Mouse (Mus musculus) urinary bladder, postnatal 36 days (tissue): ENCODE measurements at regions not wholly inside any gene's neighbourhood (a gene's known extent, or its start where the extent isn't known, plus 50 kb on each side); places are given as distances from the start of the nearest gene placed in this dataset.

Source experiments
- DNase-seq, 2 experiments: peaks; one replicate each; pipeline ENCODE4 v3.0.0; 2022; ENCODE audit warnings: low spot score in 2 of 2, mixed read lengths in 1 of 2

DNA sequence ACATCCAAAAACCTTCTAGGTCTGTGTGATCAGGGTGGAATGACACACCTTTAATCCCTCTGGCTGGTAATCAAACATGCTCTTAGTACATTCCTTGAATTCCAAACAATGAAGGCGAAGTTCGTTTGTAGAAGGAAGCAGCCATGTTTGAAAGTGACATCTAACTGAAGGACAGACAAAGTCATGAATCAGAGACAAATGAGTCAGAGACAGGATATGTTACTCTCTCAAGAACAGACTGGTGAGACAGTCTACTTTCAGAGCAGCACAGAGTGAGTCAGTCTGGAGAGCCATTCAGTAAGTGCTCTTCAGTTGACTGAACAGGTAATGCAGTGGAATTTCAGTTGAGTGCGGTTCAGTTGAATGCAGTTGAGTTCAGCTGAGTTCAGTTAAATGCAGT, 150.4 kb downstream of the Cpe start:
- no peak for DNase-seq

DNA sequence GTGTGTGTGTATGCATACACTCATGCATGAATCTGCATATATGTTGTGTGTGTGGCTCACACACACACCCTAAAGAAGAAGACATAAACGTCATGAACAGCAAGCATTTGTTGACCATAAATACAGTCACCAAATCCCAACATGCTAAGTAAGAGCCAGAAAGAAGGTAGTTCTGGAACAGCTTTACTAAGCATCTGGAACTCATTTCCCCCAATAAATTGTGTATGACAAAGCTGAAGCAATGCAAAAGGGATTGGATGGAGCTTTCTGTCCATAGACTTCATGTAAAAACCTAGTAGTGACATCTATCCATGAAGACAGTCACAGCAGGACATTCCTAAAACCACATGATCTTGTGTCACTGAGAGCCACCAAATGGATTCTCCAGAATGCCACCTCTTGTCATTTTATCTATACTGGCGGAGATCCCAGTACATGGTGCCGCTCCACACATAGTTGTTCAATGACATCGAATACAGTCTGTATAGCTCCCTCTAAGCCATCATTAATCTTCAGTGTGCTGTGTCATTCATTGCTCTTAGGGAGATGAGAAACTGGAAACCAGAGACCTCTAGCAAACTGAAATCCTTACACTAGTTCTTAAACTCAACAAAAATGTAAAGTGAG, 152.9 kb downstream of the Cpe start:
- no peak for DNase-seq

DNA sequence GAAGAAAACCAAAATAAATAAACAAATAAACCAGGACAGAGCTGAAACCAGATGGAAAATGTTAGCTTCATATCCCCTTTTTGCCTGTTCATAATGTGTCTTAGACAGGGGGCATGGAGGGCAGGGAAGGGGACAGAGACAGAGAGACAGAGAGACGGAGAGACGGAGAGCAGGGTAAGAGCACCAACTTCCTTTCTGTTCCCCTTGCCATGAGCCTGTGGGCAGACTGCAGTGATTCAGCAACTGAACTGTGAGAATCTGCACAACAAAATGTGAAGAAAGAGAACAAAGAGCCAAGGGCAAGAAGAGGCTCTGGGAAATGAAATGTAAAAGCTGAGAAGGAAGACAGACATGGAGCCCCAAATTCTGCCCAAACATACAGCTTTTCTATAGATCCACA, 161.1 kb downstream of the Cpe start:
- no peak for DNase-seq

DNA sequence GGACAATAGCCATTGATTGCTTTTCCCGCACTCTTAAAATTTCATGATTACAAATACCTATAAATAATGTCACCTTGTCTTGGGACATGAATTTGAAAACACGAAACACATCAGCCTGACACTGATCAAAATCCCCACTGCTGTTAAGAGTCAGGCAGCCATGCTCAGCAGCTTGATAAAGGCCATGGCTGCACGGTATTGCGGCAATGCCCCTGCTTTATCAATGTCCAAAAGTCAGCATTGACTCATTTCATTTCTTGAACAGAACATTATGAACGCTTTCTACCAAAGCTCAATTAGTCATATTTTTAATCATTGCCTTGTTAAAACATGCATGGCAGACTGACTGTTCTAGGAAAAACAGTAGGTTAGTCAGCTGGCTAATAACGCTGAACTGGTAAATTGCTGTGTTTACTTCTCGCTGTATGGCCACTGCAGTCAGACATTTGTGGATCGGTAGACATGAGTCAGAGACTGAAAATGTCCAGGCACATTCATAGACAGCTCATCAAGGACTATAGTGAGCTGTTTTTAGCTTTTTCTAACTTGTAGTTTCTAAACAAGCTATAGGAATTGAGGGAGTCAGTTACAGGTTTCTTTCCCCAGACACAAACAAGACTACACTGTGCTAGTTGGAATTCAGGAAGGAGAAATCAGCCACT, 170.3 kb downstream of the Cpe start:
- DNase-seq: no peak

DNA sequence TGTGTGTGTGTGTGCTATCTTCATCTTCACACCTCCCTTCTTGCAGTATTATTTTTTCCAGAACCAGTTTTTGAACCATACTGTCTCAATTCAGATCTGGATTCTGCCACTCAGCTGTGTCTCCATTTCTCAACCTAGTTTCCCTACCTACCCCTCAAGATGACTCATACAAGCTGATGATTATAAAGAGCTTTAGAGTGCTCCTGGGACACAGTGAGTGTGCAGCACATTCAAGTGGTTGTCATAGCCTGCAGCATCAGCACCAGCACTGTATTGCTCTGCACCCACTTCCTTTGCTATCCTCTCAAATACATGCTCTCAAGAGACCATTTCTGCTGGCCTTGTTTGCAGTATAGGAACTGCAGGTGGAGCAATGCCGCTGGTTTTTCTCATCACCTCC, 173.2 kb downstream of the Cpe start:
- no peak for DNase-seq

DNA sequence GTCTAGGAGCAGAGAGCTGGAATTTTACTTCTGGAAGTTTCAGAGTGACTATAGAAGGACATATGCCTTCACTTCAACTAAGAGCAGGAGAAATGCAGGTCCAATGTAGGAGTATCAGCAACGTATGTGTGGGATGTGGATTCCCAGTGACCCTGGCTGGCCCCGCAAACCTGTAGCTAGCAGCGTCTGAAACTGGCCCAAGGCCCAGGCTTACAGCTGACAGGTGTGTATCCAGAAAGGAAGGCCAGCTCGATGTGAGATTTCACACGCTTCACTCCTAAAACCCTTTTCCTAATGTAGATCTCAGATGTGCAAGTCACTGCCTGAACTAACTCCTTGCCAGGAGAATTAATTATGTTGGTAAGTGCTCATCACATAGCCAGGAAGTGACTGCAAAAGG, 176.9 kb downstream of the Cpe start:
- no peak for DNase-seq

DNA sequence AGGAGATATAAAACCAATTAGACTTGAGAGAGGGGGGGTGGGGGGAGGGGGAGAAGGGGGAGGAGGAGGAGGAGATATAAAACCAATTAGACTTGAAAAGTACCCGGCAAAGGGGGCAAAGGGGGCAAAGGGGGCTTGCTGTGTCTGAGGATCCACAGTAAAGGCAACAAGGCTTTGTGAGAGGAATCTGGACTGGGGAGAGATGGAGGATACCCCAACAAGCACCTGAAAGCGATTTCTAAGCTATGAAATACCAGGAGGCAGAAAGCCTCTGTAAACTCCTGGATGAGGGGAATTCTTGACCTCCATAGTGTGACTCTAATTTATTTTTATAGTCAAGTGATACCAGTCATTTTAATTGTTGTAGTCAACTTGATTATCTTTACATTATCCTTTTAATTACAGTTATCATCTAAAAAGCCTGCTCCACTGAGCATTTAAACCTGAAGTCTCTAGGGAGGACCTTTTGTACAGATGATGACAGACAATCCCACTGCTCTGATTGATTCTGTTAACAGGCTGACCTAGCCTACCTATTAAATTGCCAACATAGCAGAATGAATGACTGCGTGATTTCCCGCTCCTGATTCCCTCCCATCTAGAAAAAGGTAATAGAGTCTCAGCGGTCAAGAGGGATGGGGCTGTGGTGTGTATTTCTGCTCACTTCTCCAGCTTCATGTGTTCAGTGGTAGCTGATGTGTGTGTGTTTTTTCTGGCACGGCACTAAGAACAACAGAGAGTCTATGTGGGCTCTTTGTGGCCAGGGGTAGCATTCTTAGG, 195.4 kb downstream of the Cpe start:
- no peak for DNase-seq

DNA sequence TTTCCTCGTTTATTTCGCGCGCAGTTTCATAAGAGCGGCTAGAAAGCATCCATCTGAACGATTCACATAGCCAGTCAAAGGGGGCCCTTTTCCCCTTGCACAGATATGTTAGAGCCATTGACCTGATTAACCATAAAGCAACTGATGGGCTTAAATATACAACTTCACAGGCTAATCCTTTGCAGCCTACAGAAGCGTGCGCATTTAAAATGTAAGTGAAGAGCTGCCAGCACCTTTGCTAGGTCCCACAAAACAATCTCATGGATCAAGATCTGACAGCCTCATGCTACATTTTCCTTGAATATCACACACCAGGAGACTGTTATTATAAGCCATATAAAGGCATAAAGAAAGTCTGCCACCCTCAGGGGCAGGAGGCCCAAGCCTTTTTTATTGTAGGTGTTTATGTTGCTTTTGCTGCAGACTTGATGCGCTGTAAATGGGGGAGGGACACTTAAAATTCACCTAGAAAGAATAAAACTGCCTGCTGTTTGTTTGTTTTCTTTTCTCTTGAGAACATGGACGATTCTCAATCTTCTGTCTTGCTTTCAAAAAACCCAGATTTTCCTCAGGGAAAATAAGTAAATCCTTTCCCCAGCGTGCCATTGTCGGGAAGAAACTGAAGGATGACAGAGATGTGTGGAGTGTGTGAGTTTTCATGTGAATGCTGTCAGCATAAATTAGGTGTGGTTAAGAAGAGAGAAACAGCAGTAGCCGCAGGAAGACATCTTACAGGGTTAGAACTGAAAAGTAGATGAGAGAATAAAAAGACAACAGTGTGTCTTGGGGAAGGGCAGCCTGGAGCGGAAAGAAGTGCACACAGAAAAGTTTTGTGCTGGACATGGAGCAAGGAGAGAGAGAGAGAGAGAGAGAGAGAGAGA, 196.3 kb downstream of the Cpe start:
- DNase-seq: no peak

DNA sequence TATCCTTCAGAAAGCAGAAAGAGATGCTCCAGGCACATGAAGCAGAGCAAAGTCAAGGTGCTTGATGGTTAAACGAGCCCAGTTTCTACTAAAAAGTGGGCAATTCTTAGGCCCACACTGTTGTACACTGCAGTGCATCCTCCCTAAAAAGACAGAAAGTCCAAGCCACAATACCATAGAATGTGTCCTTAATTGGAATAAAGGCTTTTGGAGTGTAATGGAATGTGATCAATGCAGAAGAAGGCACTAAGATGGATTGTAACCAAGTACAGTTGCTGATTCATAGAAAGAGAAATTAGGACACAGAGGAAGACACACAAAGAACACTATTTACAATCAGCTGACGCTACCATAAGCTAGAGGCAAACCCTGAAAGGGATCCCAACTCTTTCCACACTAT, 201.3 kb downstream of the Cpe start:
- no peak for DNase-seq

DNA sequence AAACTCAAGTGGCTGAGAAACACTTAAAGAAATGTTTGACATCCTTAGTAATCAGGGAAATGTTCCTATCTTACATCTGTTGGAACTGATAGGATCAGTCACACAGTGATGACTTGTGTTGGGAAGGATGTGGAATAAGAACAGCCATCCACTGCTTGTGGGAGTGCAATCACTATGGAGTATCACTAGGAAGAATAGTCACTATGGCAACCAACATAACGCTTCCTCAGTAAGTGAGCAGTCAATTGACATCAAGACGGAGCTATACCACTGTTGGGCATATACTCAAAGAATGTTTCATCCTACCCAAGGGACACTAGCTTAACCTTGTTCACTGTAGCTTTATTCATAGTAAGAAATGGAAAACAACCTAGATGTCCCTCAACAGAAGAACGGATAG, 204.8 kb downstream of the Cpe start:
- DNase-seq: no peak

DNA sequence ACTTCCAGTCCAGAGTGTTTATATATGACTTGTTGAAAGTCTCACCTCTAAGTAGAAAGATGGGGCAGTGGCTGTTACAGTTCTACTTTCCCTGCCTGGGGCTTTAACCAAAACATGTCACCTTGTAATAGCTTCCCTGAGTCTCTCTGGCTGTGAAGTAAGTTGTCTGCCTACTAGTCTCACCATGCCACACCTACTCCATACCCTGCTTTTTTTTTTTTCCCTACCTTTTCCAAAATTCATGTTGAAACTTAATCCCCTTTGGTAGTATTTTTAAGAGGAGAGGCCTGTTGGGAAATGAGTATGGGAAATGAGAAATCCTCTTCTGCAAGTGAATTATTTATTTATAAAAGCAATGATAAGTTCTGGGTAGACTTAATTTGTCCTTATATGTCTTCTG, 219.6 kb downstream of the Cpe start:
- no peak for DNase-seq

DNA sequence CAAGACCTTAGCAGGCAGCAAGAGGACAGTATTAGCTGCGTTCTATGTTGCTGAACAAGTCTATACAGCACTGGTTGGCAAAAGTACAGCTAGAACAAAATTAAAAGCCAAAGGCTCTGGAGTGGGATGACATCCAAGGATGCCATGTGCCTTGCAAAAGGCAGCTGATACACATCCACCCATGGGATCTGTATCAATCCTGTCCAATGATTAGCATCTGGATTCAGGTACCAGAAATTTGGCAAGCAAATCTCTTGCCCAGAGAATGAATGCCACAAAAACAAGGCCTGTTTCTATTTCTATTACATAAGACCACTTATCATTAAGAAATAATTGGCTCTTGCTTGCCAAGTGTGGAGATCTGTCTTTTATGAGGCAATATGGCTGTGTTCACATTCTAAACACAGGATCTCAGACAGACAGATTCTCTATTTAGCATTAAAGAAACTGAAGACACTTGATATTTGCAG, 220.0 kb downstream of the Cpe start:
- DNase-seq: no peak

DNA sequence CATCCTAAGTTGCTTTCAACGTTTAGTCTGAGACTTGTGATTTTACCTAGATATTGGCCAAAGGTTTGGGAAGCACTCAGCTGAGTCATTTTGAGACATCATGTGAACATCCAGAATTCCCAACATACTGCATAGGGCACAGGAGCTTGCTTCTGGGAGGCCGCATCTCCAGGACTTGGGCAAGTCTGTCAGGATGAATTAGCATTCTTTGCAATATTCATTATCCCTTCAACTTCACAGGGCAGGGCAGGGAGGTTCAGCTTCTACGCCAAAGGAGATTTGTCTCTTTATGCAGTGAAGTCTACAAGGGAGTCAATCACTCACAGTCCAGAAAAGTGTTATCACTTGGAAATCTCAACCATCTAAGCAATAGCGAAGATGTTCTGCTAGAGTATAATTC, 231.7 kb downstream of the Cpe start:
- DNase-seq: no peak

DNA sequence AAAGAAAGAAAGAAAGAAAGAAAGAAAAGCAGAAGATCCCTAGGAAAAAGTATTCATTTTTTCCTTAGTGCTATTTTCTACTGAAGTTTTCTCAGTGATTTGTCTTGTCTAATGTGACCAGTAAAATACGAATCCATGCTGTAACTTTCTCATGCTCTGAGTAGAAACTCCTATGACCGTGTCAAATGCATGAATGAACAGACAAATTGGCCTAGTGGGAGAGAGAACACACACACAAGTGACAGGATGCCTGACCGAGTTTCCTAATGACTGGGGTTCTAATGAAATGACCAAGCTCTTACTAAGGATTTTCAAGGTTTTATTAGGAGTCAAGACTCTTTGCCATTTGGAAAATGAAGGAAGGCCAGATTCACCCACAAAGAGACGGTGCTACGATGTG, 235.9 kb downstream of the Cpe start:
- DNase-seq: no peak

DNA sequence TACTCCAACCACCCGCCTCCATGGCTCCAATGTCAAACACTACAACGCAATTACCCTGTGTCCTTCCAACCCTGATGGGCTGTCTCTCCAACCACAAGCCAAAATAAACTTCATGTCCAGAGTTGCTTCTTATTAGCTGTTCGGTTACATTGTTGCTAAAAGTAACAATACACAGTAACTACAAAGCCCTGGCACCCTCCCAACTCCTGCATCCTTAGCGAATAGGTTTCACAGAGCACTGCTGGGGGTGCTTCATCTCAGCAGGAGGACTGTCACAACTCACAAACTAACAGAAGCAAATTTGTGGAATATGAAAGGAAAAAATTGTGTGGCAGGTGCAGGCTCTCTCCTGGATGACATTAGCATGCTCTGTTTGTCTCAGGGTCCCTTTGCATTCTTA, 238.1 kb downstream of the Cpe start:
- no peak for DNase-seq

DNA sequence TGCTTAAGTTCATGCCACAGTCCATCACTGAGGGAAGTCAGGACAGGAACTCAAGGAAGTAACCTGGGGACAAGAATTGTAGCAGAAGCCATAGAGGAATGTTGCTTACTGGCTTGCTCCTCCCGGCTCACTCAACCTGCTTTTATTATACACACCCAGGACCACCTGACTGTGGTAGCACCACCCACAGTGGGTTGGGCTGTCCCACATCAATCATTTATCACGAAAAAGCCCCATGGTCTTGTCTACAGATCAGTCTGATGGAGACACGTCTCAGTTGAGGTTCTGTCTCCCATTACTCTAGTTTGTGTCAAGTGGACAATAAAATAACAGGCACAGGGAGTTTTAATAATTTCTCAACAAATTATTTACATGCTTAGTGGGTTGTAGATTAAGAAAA, 239.3 kb upstream of the Tll1 start:
- no peak for DNase-seq

DNA sequence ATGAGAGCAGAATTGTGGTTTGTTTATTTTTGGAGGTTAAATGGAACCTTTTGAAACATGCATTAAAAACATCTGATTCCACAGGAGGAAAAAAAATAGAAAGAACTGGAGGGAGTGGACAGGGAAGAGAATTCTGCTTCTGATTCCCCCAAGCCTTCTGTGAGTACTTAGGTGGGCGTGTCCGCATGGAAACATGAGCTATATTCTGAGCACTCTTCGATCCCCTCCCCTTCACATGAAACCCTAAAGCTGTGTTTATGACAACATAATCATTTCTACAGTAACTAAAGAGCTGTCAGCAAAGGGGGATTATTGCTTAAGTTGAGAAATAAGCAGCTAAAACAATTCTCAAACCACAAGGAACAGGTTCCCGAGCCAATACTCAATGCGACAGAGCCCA, 238.4 kb upstream of the Tll1 start:
- DNase-seq: no peak

DNA sequence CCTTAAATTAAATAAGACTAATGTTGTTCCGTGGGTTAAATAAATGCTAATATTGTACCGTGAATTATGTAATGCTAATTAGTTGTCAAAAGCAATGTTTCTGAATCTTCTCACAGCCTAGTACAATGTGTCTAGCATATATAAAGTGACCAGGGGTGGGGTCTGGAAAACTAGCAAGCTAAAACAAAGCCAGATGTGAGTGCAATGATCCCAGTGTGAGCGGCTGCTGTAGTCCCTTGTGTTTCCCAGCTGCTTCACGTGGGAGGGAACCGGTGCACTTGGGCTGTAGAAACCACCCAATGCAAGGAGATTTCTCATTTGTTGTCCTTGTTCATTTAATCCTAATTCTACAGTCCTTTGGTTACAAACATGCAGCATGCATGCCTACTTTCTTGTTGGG, 232.4 kb upstream of the Tll1 start:
- DNase-seq: no peak

DNA sequence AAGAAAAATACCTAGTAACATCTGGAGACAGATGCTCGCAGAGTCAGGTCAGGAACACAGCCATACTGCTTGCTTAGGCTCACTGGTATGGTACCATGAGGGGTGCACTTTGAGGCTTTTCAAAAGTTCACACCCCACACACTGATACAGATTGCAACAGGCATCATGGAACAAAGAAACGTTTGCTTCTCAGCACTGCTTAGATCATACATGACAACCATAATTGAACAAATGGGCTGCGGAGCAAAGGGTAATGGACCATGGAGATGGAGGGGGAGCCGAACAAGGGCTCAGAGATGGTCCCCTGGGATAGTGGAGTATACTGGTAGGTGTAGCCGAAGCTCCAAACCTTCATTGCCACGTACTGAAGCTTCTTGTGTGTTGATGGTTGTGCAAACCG, 228.6 kb upstream of the Tll1 start:
- DNase-seq: no peak

DNA sequence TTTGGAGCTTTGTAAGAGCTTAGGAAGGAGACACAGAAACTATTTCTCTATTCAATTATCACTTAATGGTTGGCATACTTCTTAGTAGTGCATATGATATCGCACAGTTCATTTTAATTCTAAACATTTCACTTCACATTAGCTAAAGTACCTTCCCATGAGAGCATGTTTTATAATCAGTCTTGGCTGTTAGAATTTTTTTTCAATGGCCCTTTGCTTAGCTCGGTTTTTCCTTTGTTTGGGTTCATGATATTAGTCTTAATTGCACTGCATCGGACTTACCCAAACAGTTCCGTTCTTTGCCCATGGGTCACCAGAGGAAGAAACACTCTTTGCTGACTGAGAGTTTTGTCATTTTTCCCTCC, 216.8 kb upstream of the Tll1 start:
- DNase-seq: no peak

DNA sequence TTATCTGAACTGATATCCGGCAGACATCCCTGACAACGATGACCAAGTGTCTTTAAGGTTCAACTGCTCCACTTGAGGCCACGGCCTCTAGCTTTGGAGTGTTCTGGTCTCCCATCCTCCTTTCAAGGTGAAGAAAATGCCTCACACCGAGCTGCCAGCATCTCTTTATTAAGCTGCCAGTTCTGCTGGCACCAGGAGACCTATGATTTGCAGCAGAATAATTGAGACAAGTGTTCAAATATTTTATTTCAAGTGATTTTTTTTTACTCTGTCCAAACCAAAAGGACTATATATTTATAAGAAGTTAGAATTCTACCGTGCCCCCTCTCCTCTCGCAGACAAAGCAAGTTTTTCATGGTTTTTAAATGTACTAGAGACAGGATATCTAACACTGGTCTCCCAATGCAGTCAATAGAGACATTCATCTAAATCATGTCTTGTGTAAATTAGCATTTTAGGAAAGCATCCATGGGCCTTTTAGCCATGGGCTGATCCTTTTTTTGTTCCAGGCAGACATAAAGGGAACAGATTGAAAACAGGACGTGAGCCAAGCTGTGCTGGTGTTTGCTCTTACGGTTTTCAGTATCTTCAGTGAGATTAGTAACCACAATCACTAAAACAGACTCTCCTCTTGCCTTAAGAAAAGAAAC, 216.3 kb upstream of the Tll1 start:
- no peak for DNase-seq
